Mouse (Mus musculus): ENCODE data around the gene Itsn1. TPM values are rescaled to one million over a fixed set of nuclear protein-coding genes. Genes with fewer than 3 reads are reported as not detected.

Gene Itsn1
- polyA plus RNA-seq, 1 experiment from 2014 or later, result 26.5 TPM

- H3K4me1 ChIP-seq, result peaks cover 54% of the 10 kb centered on the region
- H3K27me3 ChIP-seq (ENCODE audit: insufficient read depth, poor library complexity, severe bottlenecking), result no peaks in the 10 kb centered on the region
- peak overlapping the region; percentile 71 for H3K27ac ChIP-seq
- peak; percentile 92 for DNase-seq (ENCODE audit: low spot score)
- H3K4me3 ChIP-seq, result no peak overlapping the region
- no peaks in the 10 kb centered on the region for H3K9me3 ChIP-seq
- peaks cover 50% of the 10 kb centered on the region for H3K36me3 ChIP-seq
- 59% methylated on average over 10 of the region's 10 CpGs for WGBS
These were observed 135.7 kb downstream of the Itsn1 start for GRCm38 (mm10) chr16:91864646-91865332.

GRCm38 (mm10) chr16:91865570-91866257 is 136.6 kb downstream of the Itsn1 start:
- Histone ChIP-seq H3K4me3 (no peak overlapping the region), H3K9me3 (no peaks in the 10 kb centered on the region), H3K4me1 (peaks cover 49% of the 10 kb centered on the region), H3K27me3 (ENCODE audit: insufficient read depth, poor library complexity, severe bottlenecking) (no peaks in the 10 kb centered on the region), H3K36me3 (peaks cover 59% of the 10 kb centered on the region), H3K27ac (peak overlapping the region; percentile 63)
- DNase-seq (ENCODE audit: low spot score), result no peak
- WGBS, result 70% methylated on average over 7 of the region's 7 CpGs

DNA sequence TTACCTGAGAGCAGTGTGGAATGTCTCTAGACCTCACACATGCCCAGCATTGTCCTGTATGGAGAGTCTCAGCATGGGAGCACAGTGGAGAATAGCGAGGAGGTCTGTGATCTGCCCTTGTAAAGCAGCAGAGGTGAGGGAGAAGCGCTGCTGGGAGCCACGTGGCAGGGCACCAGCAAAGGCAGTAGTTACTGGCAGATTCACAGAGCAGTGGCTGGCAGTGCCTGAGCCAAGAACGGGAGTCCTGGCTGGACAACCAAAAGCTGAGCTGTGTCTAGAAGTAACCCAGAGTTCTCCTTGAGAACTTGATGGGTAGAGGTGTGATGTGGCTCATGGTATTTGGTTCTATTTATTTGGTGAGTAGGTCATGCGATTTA is 137.2 kb downstream of the Itsn1 start:
- Histone ChIP-seq H3K36me3 (peaks cover 62% of the 10 kb centered on the region), H3K27me3 (ENCODE audit: insufficient read depth, poor library complexity, severe bottlenecking) (no peaks in the 10 kb centered on the region), H3K27ac (peak overlapping the region; percentile 63), H3K9me3 (no peaks in the 10 kb centered on the region), H3K4me1 (peaks cover 44% of the 10 kb centered on the region), H3K4me3 (no peak overlapping the region)
- no peak for DNase-seq (ENCODE audit: low spot score)
- 86% methylated on average over 5 of the region's 5 CpGs for WGBS

DNA sequence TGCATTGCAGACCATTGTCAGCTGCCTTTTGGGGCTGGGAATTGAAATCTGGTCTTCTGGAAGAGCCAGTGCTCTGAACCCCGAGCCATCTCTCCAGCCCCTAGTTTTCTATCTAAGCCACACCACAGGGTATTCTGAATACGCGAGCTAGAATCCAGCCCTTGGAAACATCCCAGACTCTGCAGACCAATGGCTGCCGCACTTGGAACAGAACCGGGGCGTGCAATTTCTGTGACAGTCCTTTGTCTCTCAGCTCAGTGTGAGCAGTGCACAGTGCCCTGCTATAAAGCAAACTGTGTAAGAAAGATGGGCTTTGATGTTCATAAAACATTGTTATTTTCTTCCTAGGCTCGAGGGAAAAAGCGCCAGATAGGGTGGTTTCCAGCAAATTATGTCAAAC is 138.6 kb downstream of the Itsn1 start:
- peaks cover 76% of the 10 kb centered on the region for H3K36me3 ChIP-seq

GRCm38 (mm10) chr16:91868943-91869911 is 140.1 kb downstream of the Itsn1 start:
- H3K4me1 ChIP-seq, result peaks cover 20% of the 10 kb centered on the region
- no peak overlapping the region for H3K4me3 ChIP-seq
- H3K9me3 ChIP-seq, result no peaks in the 10 kb centered on the region
- no peaks in the 10 kb centered on the region for H3K27me3 ChIP-seq (ENCODE audit: insufficient read depth, poor library complexity, severe bottlenecking)
- H3K36me3 ChIP-seq, result peaks cover 67% of the 10 kb centered on the region
- H3K27ac ChIP-seq, result peak overlapping the region; percentile 11; the same call in 1 of the 2 replicates
- DNase-seq (ENCODE audit: low spot score), result no peak
- 91% methylated on average over 28 of the region's 28 CpGs for WGBS

More for the DNA sequence above, 138.6 kb downstream of the Itsn1 start:
- H3K27me3 ChIP-seq (ENCODE audit: insufficient read depth, poor library complexity, severe bottlenecking), result no peaks in the 10 kb centered on the region
- WGBS, result 92% methylated on average over 8 of the region's 8 CpGs
- H3K27ac ChIP-seq, result no peak overlapping the region
- H3K4me1 ChIP-seq, result peaks cover 32% of the 10 kb centered on the region
- no peak for DNase-seq (ENCODE audit: low spot score)
- no peaks in the 10 kb centered on the region for H3K9me3 ChIP-seq
- H3K4me3 ChIP-seq, result no peak overlapping the region

- H3K9me3 ChIP-seq, result no peaks in the 10 kb centered on the region
- H3K27ac ChIP-seq, result no peak overlapping the region
- DNase-seq (ENCODE audit: low spot score), result no peak
- 97% methylated on average over 6 of the region's 6 CpGs for WGBS
- H3K4me1 ChIP-seq, result peaks cover 12% of the 10 kb centered on the region
- H3K27me3 ChIP-seq (ENCODE audit: insufficient read depth, poor library complexity, severe bottlenecking), result no peaks in the 10 kb centered on the region
- H3K36me3 ChIP-seq, result peaks cover 61% of the 10 kb centered on the region
- H3K4me3 ChIP-seq, result no peak overlapping the region
These were observed 141.1 kb downstream of the Itsn1 start for GRCm38 (mm10) chr16:91870158-91870582.

DNA sequence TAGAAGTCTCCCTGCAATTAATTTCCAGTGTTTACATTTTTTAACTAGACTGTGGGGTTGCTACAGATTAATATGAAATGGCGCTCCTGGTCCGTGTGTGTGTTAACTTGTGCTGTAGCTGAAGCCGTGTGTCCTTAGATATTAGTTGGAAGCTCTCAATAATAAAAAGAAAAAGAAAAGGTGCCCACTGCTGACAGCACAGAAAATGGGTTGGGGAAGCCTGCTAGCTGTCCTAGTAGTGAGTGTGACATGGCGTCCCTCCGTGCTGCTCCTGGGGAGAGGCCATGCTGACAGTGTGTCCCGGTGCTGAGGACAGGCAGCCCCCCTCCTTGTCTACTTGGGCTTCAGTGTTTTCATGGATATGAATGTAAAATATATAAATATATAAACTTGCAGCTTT is 142.1 kb downstream of the Itsn1 start:
- H3K4me1 ChIP-seq, result peaks cover 14% of the 10 kb centered on the region
- H3K9me3 ChIP-seq, result no peaks in the 10 kb centered on the region
- H3K27me3 ChIP-seq (ENCODE audit: insufficient read depth, poor library complexity, severe bottlenecking), result no peaks in the 10 kb centered on the region
- H3K36me3 ChIP-seq, result peaks cover 57% of the 10 kb centered on the region
- no peak overlapping the region for H3K27ac ChIP-seq
- 94% methylated on average over 6 of the region's 6 CpGs for WGBS
- H3K4me3 ChIP-seq, result no peak overlapping the region
- no peak for DNase-seq (ENCODE audit: low spot score)

GRCm38 (mm10) chr16:91873695-91874094 is 144.6 kb downstream of the Itsn1 start:
- Histone ChIP-seq H3K4me3 (no peak overlapping the region), H3K27me3 (ENCODE audit: insufficient read depth, poor library complexity, severe bottlenecking) (no peaks in the 10 kb centered on the region), H3K36me3 (peaks cover 41% of the 10 kb centered on the region), H3K27ac (no peak overlapping the region), H3K4me1 (peaks cover 17% of the 10 kb centered on the region), H3K9me3 (no peaks in the 10 kb centered on the region)
- DNase-seq (ENCODE audit: low spot score), result no peak
- WGBS, result 74% methylated on average over 3 of the region's 3 CpGs

DNA sequence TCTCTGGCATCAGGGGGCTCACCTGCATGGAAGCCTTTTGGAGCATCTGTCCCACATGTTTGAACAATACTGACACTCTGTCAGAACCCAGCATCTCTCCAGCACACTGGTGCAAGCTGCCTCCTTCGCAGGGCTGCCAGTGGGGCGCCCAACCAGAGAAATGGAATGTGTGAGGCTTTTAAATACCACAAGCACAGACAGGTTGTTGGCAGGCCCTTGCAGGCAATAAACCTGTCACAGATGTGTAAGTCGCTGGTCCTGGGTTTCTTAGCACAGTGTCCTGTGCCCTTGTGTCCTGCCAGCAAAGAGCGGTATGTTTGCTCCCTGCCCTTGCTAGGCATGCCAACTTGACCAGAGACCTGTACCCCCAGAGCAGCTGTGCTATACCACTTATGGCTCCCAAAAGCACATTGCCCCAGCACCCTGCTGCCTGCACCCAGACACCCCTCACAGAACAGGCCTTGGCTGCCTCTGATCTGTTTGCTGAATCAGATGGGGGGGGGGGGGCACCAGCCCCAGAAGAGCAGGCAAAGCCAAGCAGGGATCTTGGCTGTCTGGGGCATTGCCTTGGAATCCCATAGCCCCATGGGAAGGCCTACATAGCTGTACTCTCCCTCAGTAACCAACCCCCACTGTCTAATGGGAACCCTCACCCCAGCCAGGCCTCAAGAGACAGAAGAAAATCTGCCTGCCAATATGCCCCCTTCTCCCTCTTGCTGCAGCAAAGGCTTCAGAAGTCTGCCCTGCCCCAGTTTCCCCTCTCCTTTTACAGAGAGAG is 146.7 kb downstream of the Itsn1 start:
- Histone ChIP-seq H3K9me3 (no peaks in the 10 kb centered on the region), H3K27me3 (ENCODE audit: insufficient read depth, poor library complexity, severe bottlenecking) (no peaks in the 10 kb centered on the region), H3K36me3 (peaks cover 21% of the 10 kb centered on the region), H3K4me1 (peaks cover 17% of the 10 kb centered on the region), H3K4me3 (no peak overlapping the region), H3K27ac (peak overlapping the region; percentile 56; the same call in 1 of the 2 replicates)
- 57% methylated on average over 4 of the region's 4 CpGs for WGBS
- DNase-seq (ENCODE audit: low spot score), result no peak

GRCm38 (mm10) chr16:91876457-91876856 is 147.4 kb downstream of the Itsn1 start:
- Histone ChIP-seq H3K27ac (no peak overlapping the region), H3K4me3 (no peak overlapping the region), H3K9me3 (no peaks in the 10 kb centered on the region), H3K27me3 (ENCODE audit: insufficient read depth, poor library complexity, severe bottlenecking) (no peaks in the 10 kb centered on the region), H3K4me1 (peaks cover 21% of the 10 kb centered on the region), H3K36me3 (peaks cover 14% of the 10 kb centered on the region)
- 96% methylated on average over 4 of the region's 4 CpGs for WGBS
- DNase-seq (ENCODE audit: low spot score), result no peak

- no peak overlapping the region for H3K27ac ChIP-seq
- no peaks in the 10 kb centered on the region for H3K27me3 ChIP-seq (ENCODE audit: insufficient read depth, poor library complexity, severe bottlenecking)
- H3K9me3 ChIP-seq, result no peaks in the 10 kb centered on the region
- 69% methylated on average over 2 of the region's 2 CpGs for WGBS
- no peaks in the 10 kb centered on the region for H3K36me3 ChIP-seq
- peaks cover 19% of the 10 kb centered on the region for H3K4me1 ChIP-seq
- no peak overlapping the region for H3K4me3 ChIP-seq
- no peak for DNase-seq (ENCODE audit: low spot score)
These were observed 150.0 kb downstream of the Itsn1 start for GRCm38 (mm10) chr16:91879101-91879500.
